Mouse (Mus musculus) cerebellum, adult 2 months (tissue): Measurements from ENCODE around the gene Srp72. TPM values are rescaled to one million over a fixed set of nuclear protein-coding genes. Genes with fewer than 3 reads are reported as not detected.
"Not testable (repeated sequence)": the region's sequence is repeated elsewhere in the genome, so short reads cannot be mapped to it uniquely, and the experiment has no call there.

Experiments used
- DNase-seq, 2 experiments: peaks; one replicate each; pipeline ENCODE4 v3.0.0; 2021
- H3K27ac ChIP-seq: fragments of 200-500 bp; 2 replicates; pipeline ENCODE4 v1.5.1; 2012; ENCODE audit warnings: low read length, control low read depth, inconsistent platforms; ENCODE audit not compliant: insufficient read depth
- H3K27me3 ChIP-seq: fragments of 200-500 bp; 2 replicates; pipeline ENCODE4 v1.6.1; 2012; ENCODE audit warnings: inconsistent platforms, mild to moderate bottlenecking, low read length, moderate library complexity; ENCODE audit not compliant: control insufficient read depth, insufficient read depth
- H3K4me1 ChIP-seq: fragments of 200-500 bp; 2 replicates; pipeline ENCODE4 v1.6.1; 2011; ENCODE audit warnings: low read length; ENCODE audit not compliant: control insufficient read depth, insufficient read depth
- H3K4me3 ChIP-seq: fragments of 200-500 bp; replicated peaks from 2 replicates; pipeline ENCODE3; 2011; ENCODE audit warnings: mild to moderate bottlenecking, low read depth, low read length, control low read depth; ENCODE audit not compliant: insufficient read depth
- CTCF ChIP-seq: fragments of 200-500 bp; IDR thresholded peaks from 2 replicates; pipeline ENCODE4 v1.5.1; 2011; ENCODE audit warnings: low read depth, mild to moderate bottlenecking, control low read depth, low read length, moderate library complexity, borderline replicate concordance; ENCODE audit not compliant: insufficient read depth
- POLR2A ChIP-seq: fragments of 200-500 bp; IDR thresholded peaks from 2 replicates; pipeline ENCODE4 v1.6.1; 2011; ENCODE audit warnings: low read length, control low read depth, borderline replicate concordance; ENCODE audit not compliant: insufficient read depth
- WGBS: fragments of 180-500 bp; shearing (Covaris S2); methylation state at CpG from one replicate; pipeline ENCODE4 v1.1.7; 2018; 5-methylcytosine and 5-hydroxymethylcytosine counted together
- polyA plus RNA-seq: library from polyadenylated mRNA; depleted of rRNA; stranded (reverse); fragments of >200 nt; gene quantifications from 2 replicates; pipeline ENCODE4 v1.2.3, GENCODE M21; 2012

The Srp72 gene
- polyA plus RNA-seq, 1 experiment, result 62.0 TPM

DNA sequence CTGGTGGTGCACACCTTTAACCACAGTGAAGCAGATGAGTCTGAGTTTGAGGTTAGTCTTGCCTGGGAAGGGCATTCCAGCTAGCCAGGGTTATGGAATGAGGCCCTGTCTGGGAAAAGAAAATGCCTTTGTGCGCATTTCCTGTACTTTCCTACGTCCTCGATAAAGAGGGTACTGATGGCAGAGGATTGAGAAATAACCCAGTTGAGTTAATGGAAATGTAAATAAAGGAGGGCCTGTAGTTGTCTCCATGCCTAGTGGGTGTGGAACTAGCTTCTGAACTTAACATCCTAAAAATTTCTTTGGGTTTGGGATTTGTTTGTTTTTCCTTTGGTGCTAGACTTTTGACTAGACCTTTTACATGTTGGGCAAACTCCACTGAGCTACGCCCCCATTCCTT is 19.0 kb upstream of the Srp72 start:
- 85% methylated on average over 4 of the region's 4 CpGs for WGBS
- no peaks in the 10 kb centered on the region for H3K4me1 ChIP-seq
- TF ChIP-seq CTCF (no peak), POLR2A (no peak)

DNA sequence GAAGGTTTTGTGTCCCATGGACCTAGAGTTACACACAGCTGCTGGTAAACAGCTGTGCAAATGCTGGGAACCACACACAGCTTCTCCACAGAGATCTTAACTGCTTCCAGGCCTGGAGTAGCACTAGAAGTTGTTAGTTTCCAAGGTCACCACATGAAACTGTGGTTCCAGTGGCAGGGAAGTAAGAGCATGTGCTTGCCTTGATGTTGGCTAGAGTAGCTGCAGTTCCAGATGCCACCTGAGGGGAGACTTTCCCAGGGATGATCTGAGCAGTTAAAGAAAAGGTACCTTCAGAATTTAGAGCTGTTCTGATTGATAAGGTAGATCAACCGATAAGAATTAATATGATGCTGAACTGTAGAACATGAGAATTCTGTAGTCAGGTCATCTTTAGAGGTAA is 16.5 kb upstream of the Srp72 start:
- no peak for DNase-seq
- Histone ChIP-seq H3K4me1 (no peaks in the 10 kb centered on the region), H3K4me3 (no peak overlapping the region), H3K27me3 (no peaks in the 10 kb centered on the region), H3K27ac (no peak overlapping the region)
- 94% methylated on average over 1 of the region's 1 CpGs for WGBS
- TF ChIP-seq POLR2A (no peak), CTCF (no peak)

More for the DNA sequence above, 19.0 kb upstream of the Srp72 start:
- Histone ChIP-seq H3K27ac (no peak overlapping the region), H3K4me3 (no peak overlapping the region), H3K27me3 (no peaks in the 10 kb centered on the region)
- no peak for DNase-seq

GRCm38 (mm10) chr5:76959587-76959986 is 14.9 kb upstream of the Srp72 start:
- TF ChIP-seq CTCF, result no peak
- TF ChIP-seq POLR2A, result no peak
- Histone ChIP-seq H3K27ac (no peak overlapping the region), H3K27me3 (no peaks in the 10 kb centered on the region), H3K4me3 (no peak overlapping the region), H3K4me1 (no peaks in the 10 kb centered on the region)
- no peak for DNase-seq
- 84% methylated on average over 5 of the region's 5 CpGs for WGBS

GRCm38 (mm10) chr5:76962545-76962944 is 11.9 kb upstream of the Srp72 start:
- Histone ChIP-seq H3K27ac (no peak overlapping the region), H3K4me1 (no peaks in the 10 kb centered on the region), H3K27me3 (no peaks in the 10 kb centered on the region), H3K4me3 (no peak overlapping the region)
- 81% methylated on average over 11 of the region's 11 CpGs for WGBS
- TF ChIP-seq POLR2A, result no peak
- no peak for TF ChIP-seq CTCF
- DNase-seq, result no peak

GRCm38 (mm10) chr5:76964651-76965050 is 9.8 kb upstream of the Srp72 start:
- Histone ChIP-seq H3K4me3 (no peak overlapping the region), H3K27ac (no peak overlapping the region), H3K27me3 (no peaks in the 10 kb centered on the region), H3K4me1 (no peaks in the 10 kb centered on the region)
- 88% methylated on average over 3 of the region's 3 CpGs for WGBS
- no peak for TF ChIP-seq CTCF
- DNase-seq, result no peak

DNA sequence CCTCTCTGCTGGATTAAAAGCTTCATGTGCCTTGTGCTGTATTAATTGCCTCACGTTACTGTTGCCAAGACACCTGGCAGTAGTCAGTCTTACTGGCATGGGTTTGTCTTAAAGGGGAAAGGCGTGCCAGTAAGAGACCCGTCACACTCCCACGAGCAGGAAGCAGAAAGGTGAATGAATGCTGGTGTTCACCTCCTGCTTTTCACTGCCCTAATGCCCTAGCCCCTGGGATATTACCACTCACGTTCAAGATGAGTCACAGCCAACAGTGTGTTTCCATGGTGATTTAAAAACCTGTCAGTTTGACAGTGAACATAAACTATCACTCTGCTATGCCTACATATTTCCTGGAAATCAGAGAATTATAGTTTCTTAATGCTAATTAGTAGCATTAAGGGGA is 5.2 kb upstream of the Srp72 start:
- Histone ChIP-seq H3K4me1 (no peaks in the 10 kb centered on the region; the same call in 1 of the 2 replicates), H3K27ac (no peak overlapping the region), H3K4me3 (no peak overlapping the region), H3K27me3 (no peaks in the 10 kb centered on the region)
- DNase-seq, result no peak
- TF ChIP-seq POLR2A (no peak), CTCF (no peak)
- WGBS, result 15% methylated on average over 5 of the region's 5 CpGs

GRCm38 (mm10) chr5:76971115-76971514 is 3.4 kb upstream of the Srp72 start:
- H3K4me3 ChIP-seq, H3K27me3 ChIP-seq, H3K27ac ChIP-seq, DNase-seq, H3K4me1 ChIP-seq: not testable (repeated sequence)
- 89% methylated on average over 1 of the region's 1 CpGs for WGBS

GRCm38 (mm10) chr5:76973488-76973887 is 995 bp upstream of the Srp72 start:
- TF ChIP-seq CTCF (no peak), POLR2A (no peak)
- Histone ChIP-seq H3K4me3 (peak overlapping the region; percentile 70), H3K4me1 (no peaks in the 10 kb centered on the region; the same call in 1 of the 2 replicates), H3K27me3 (no peaks in the 10 kb centered on the region), H3K27ac (no peak overlapping the region)
- no peak for DNase-seq
- 67% methylated on average over 3 of the region's 3 CpGs for WGBS

- H3K27ac ChIP-seq, result no peak overlapping the region
- TF ChIP-seq CTCF (no peak), POLR2A (no peak)
- DNase-seq, result no peak
- 2% methylated on average over 17 of the region's 17 CpGs for WGBS
- H3K27me3 ChIP-seq, result no peaks in the 10 kb centered on the region
- H3K4me1 ChIP-seq, result no peaks in the 10 kb centered on the region; the same call in 1 of the 2 replicates
- peak overlapping the region; percentile 70 for H3K4me3 ChIP-seq
Measured at GRCm38 (mm10) chr5:76974207-76974553, 303 bp upstream of the Srp72 start.
